ENCODE assay signal across 8 mouse cellular contexts in the genomic region with DNA sequence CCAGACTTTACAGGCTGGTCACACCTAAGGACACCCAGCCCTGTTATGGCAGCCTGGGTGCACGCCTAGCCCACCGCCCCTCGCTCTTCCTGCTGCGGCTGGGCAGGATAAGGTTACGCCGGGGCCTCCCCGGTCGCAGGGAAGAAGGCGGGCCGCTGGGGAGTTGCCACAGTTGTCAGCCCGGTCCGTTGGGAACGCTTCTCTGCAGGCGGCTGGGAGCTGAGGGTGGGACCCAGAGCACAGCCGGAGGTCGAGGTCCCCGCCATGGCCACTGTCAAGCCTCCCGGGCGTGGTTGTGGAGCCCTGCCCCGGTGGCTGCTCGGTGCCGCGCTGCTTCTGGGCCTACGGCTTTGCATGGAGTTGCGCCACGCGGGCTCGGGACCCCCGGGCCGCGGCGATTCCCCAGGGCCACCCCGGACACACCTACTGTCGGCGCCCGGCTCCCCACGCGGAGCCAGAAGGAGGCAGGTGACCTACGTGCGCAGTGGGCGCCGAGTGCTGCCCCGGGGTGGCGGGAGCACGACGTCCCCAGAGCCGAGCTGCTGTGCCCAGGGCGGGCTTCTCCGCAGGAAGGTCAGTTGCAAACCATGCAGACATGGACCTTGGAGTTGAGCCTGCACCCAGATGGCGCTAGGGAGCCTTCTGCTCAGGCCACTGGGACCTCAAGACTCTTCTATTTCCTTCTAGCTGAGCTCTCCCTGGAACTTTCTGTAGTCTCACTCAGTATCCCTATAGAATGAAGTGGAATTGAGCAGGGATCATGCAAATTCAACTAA. TPM values are rescaled to one million over a fixed set of nuclear protein-coding genes. Genes with fewer than 3 reads are reported as not detected.
A peak's percentile ranks its signal among the peaks of the same experiment; 100 is the strongest.
DNase-seq lines count a peak whose midpoint lies in the region; ATAC-seq and TF ChIP-seq lines count a peak whose summit lies in the region.

A gene (plus strand): TSS at position 191 of the 776 bp plus-strand sequence.

- H3K4me1 ChIP-seq in ES-E14 (ENCODE audit: control insufficient read depth in 2 of 2, insufficient read depth in 2 of 2, low read length in 2 of 2, poor library complexity in 1 of 2), result peaks cover 0 to 2% of the 10 kb centered on the region in 2 experiments; a peak in 1 of 4 replicates
- peaks cover 12% of the 10 kb centered on the region for H3K4me1 ChIP-seq in forebrain, embryonic 15.5 days
- 0 out of 2 replicates have a peak, but pooled peaks cover 4% of the 10 kb centered on the region for H3K4me1 ChIP-seq in heart, postnatal 0 days (ENCODE audit: control insufficient read depth, insufficient read depth)
- no peaks in the 10 kb centered on the region for H3K4me1 ChIP-seq in liver, embryonic 14.5 days (replicated peaks; ENCODE audit: control insufficient read depth in 2 of 2, insufficient read depth in 2 of 2, low read length in 1 of 2)
- H3K4me1 ChIP-seq in neural tube, embryonic 15.5 days, result peaks cover 17% of the 10 kb centered on the region

- DNase-seq in ES-E14 (ENCODE audit: low read depth, low spot score), result peak; percentile 37
- DNase-seq in cerebellum, adult 11-12 months, result peak; percentile 72
- peak; percentile 85 for DNase-seq in heart, postnatal 0 days (ENCODE audit: low spot score)
- peak; percentile 91 for DNase-seq in kidney, postnatal 14 days
- peak in 1 of 3 experiments; percentile 13 for DNase-seq in liver, embryonic 14.5 days (ENCODE audit: low read depth in 3 of 3, low spot score in 3 of 3)
- peak; percentile 23 for DNase-seq in urinary bladder, postnatal 10 days (ENCODE audit: low spot score)

- in situ Hi-C loops in ES-E14 (cut with MboI; ENCODE audit: low sequenced_read_pairs in 2 of 2, unreplicated experiment in 2 of 2), result no loop called here

- H3K9ac ChIP-seq in ES-E14 (ENCODE audit: insufficient read depth, low read depth, low read length, poor library complexity, severe bottlenecking), result peak within 1 kb of the TSS; percentile 28
- peak within 1 kb of the TSS; percentile 62 for H3K9ac ChIP-seq in forebrain, embryonic 15.5 days (replicated peaks)
- peak within 1 kb of the TSS; percentile 81 for H3K9ac ChIP-seq in heart, postnatal 0 days (replicated peaks; ENCODE audit: low read depth, low read length)
- peak within 1 kb of the TSS; percentile 31; the same call in 1 of the 2 replicates for H3K9ac ChIP-seq in liver, embryonic 14.5 days (replicated peaks)
- peak within 1 kb of the TSS; percentile 61 for H3K9ac ChIP-seq in neural tube, embryonic 15.5 days (replicated peaks)

- peak within 1 kb of the TSS; percentile 63 to 73 for H3K4me3 ChIP-seq in ES-E14 (ENCODE audit: insufficient read depth in 1 of 2, low read depth in 1 of 2, low read length in 2 of 2, poor library complexity in 1 of 2, severe bottlenecking in 1 of 2)
- H3K4me3 ChIP-seq in forebrain, embryonic 15.5 days, result peak within 1 kb of the TSS; percentile 49
- H3K4me3 ChIP-seq in heart, postnatal 0 days (ENCODE audit: low read depth, low read length), result peak within 1 kb of the TSS; percentile 75
- peak within 1 kb of the TSS; percentile 29 to 50 for H3K4me3 ChIP-seq in liver, embryonic 14.5 days (ENCODE audit: insufficient read depth in 1 of 2, low read depth in 2 of 2, low read length in 2 of 2)
- H3K4me3 ChIP-seq in neural tube, embryonic 15.5 days (replicated peaks), result peak within 1 kb of the TSS; percentile 56

- no peaks in the 10 kb centered on the region for H3K9me3 ChIP-seq in ES-E14 (ENCODE audit: control insufficient read depth, insufficient read depth, low read depth, low read length)
- no peaks in the 10 kb centered on the region for H3K9me3 ChIP-seq in forebrain, embryonic 15.5 days
- H3K9me3 ChIP-seq in heart, postnatal 0 days (replicated peaks; ENCODE audit: control insufficient read depth, low read length), result no peaks in the 10 kb centered on the region
- no peaks in the 10 kb centered on the region for H3K9me3 ChIP-seq in liver, embryonic 14.5 days (ENCODE audit: control insufficient read depth, low read length)
- no peaks in the 10 kb centered on the region for H3K9me3 ChIP-seq in neural tube, embryonic 15.5 days (replicated peaks)

- H3K27me3 ChIP-seq in forebrain, embryonic 15.5 days, result no peaks in the 10 kb centered on the region
- H3K27me3 ChIP-seq in heart, postnatal 0 days (ENCODE audit: control insufficient read depth, insufficient read depth, low read length), result no peaks in the 10 kb centered on the region
- peaks cover 8% of the 10 kb centered on the region for H3K27me3 ChIP-seq in liver, embryonic 14.5 days (ENCODE audit: control insufficient read depth, insufficient read depth, low read length)
- H3K27me3 ChIP-seq in neural tube, embryonic 15.5 days (replicated peaks), result no peaks in the 10 kb centered on the region

- peak; percentile 77 for TF ChIP-seq CTCF in heart, postnatal 0 days (IDR thresholded peaks at IDR 0.05; ENCODE audit: low read depth)
- TF ChIP-seq CTCF in liver, embryonic 14.5 days (IDR thresholded peaks at IDR 0.05; ENCODE audit: low read depth), result peak; percentile 56

- ATAC-seq in forebrain, embryonic 15.5 days (replicated peaks), result peak; percentile 80
- ATAC-seq in heart, postnatal 0 days (ENCODE audit: insufficient read depth, low read depth), result peak; percentile 90
- ATAC-seq in liver, embryonic 14.5 days (ENCODE audit: insufficient read depth), result no peak
- peak; percentile 77 for ATAC-seq in neural tube, embryonic 15.5 days (ENCODE audit: low FRiP score)

- H3K36me3 ChIP-seq in ES-E14 (ENCODE audit: control insufficient read depth, insufficient read depth, low read length, poor library complexity, severe bottlenecking), result no peaks in the 10 kb centered on the region
- no peaks in the 10 kb centered on the region for H3K36me3 ChIP-seq in forebrain, embryonic 15.5 days
- no peaks in the 10 kb centered on the region for H3K36me3 ChIP-seq in heart, postnatal 0 days (replicated peaks; ENCODE audit: control insufficient read depth, insufficient read depth, low read length)
- H3K36me3 ChIP-seq in liver, embryonic 14.5 days (replicated peaks; ENCODE audit: control insufficient read depth, insufficient read depth, low read depth), result no peaks in the 10 kb centered on the region
- H3K36me3 ChIP-seq in neural tube, embryonic 15.5 days, result no peaks in the 10 kb centered on the region

- H3K27ac ChIP-seq in ES-E14 (ENCODE audit: insufficient read depth, low read depth, low read length, poor library complexity, severe bottlenecking), result no peak within 1 kb of the TSS
- no peak within 1 kb of the TSS for H3K27ac ChIP-seq in forebrain, embryonic 15.5 days (replicated peaks)
- peak within 1 kb of the TSS; percentile 83 for H3K27ac ChIP-seq in heart, postnatal 0 days (ENCODE audit: low read depth)
- H3K27ac ChIP-seq in liver, embryonic 14.5 days, result no peak within 1 kb of the TSS
- no peak within 1 kb of the TSS; the same call in 1 of the 2 replicates for H3K27ac ChIP-seq in neural tube, embryonic 15.5 days (replicated peaks)

- WGBS in forebrain, embryonic 15.5 days, result under 1% methylated on average over 50 of the region's 50 CpGs
- under 1% methylated on average over 50 of the region's 50 CpGs for WGBS in heart, postnatal 0 days
- under 1% methylated on average over 48 of the region's 50 CpGs for WGBS in liver, embryonic 14.5 days (ENCODE audit: insufficient replicate concordance)
- WGBS in neural tube, embryonic 15.5 days, result under 1% methylated on average over 50 of the region's 50 CpGs

- TF ChIP-seq EP300 in heart, postnatal 0 days (IDR thresholded peaks at IDR 0.05; ENCODE audit: low read depth), result no peak
- TF ChIP-seq EP300 in liver, embryonic 14.5 days (IDR thresholded peaks at IDR 0.05; ENCODE audit: low read depth), result no peak

- peak within 1 kb of the TSS; percentile 99 for H3K4me2 ChIP-seq in forebrain, embryonic 15.5 days (replicated peaks)
- peak within 1 kb of the TSS; percentile 99 for H3K4me2 ChIP-seq in heart, postnatal 0 days (ENCODE audit: low read depth, low read length)
- peak within 1 kb of the TSS; percentile 60 for H3K4me2 ChIP-seq in liver, embryonic 14.5 days (ENCODE audit: low read depth)
- H3K4me2 ChIP-seq in neural tube, embryonic 15.5 days, result peak within 1 kb of the TSS; percentile 99

TF ChIP-seq in ES-E14, 5 proteins besides CTCF, POLR2A, EP300 and RAD21:
- TF ChIP-seq ZNF384 (IDR thresholded peaks at IDR 0.05; ENCODE audit: low read depth, low read length) (no peak), CHD2 (IDR thresholded peaks at IDR 0.05; ENCODE audit: low read depth, low read length) (no peak), HCFC1 (IDR thresholded peaks at IDR 0.05; ENCODE audit: borderline replicate concordance, insufficient read depth, low read length) (no peak), MAFK (IDR thresholded peaks at IDR 0.05; ENCODE audit: insufficient read depth, low read depth, low read length) (no peak), ZC3H11A (IDR thresholded peaks at IDR 0.05; ENCODE audit: borderline replicate concordance, low read depth, low read length) (no peak)

RNA-seq across cellular contexts. Expression of the gene that starts here (rescaled TPM):
- 0.40 TPM in 1 of 2 replicates, not detected in the other for total RNA-seq in ES-E14 (2012; rRNA removed)
- 0.23 and 0.29 TPM in 2 replicates for polyA plus RNA-seq in forebrain, embryonic 15.5 days (2015; fragmentation: Nextera tagmentation; extraction: Ambion mirVana)
- 0.43 and 4.7 TPM in 2 replicates for total RNA-seq in heart, postnatal 0 days (2014; rRNA removed; ENCODE audit: low replicate concordance)
- 2.9 and 3.0 TPM in 2 replicates for polyA plus RNA-seq in heart, postnatal 0 days (2015; fragmentation: Nextera tagmentation; extraction: Ambion mirVana)
- polyA plus RNA-seq in liver, embryonic 14.5 days (2012; rRNA removed), result 0.11 and 0.18 TPM in 2 replicates
- 0.33 and 0.71 TPM in 2 replicates for polyA plus RNA-seq in liver, embryonic 14.5 days (2014; fragmentation: Nextera tagmentation; extraction: Ambion mirVana)
- polyA plus RNA-seq in neural tube, embryonic 15.5 days (2015; fragmentation: Nextera tagmentation; extraction: Ambion mirVana), result 0.84 and 1.2 TPM in 2 replicates

Comparison
In these comparisons a context has a peak if more than half of its experiments do, and no peak if none do; other contexts are left out.
1. Peak in DNase-seq, H3K4me3 ChIP-seq and H3K9ac ChIP-seq in ES-E14; RNA of the gene not detected or under 1 TPM.
2. Peak in ATAC-seq, H3K4me3 ChIP-seq, H3K9ac ChIP-seq and H3K4me2 ChIP-seq in forebrain, embryonic 15.5 days; RNA of the gene not detected or under 1 TPM.
3. H3K9ac ChIP-seq: peak in every context shown above with its lines; median percentile 81 in heart, postnatal 0 days; 62 in forebrain, embryonic 15.5 days; 61 in neural tube, embryonic 15.5 days; 31 in liver, embryonic 14.5 days; 28 in ES-E14.